Mouse (Mus musculus) CH12.LX (cell line): Measurements from ENCODE around the gene Hlcs. TPM values are rescaled to one million over a fixed set of nuclear protein-coding genes. Genes with fewer than 3 reads are reported as not detected.

Experiments
- DNase-seq: peaks from one replicate; pipeline ENCODE4 v3.0.0-alpha.2; 2013; ENCODE audit errors: extremely low read depth
- H3K27ac ChIP-seq: 2 replicates; pipeline ENCODE4 v1.5.1; 2012; ENCODE audit warnings: low read depth, mild to moderate bottlenecking, control low read depth, moderate library complexity; ENCODE audit not compliant: insufficient read depth
- H3K27me3 ChIP-seq: replicated peaks from 2 replicates; pipeline ENCODE3; 2012; ENCODE audit warnings: inconsistent platforms
- H3K36me3 ChIP-seq, 2 experiments: replicated peaks in 1 of 2; 2 replicates each; pipeline versions ENCODE3 to v1.6.1; 2012; ENCODE audit warnings: inconsistent platforms in 1 of 2, low read length in 1 of 2, mild to moderate bottlenecking in 1 of 2, mixed read lengths in 1 of 2, moderate library complexity in 1 of 2; ENCODE audit not compliant: control insufficient read depth in 1 of 2, insufficient read depth in 1 of 2
- H3K4me1 ChIP-seq, 2 experiments: 2 replicates each; pipeline ENCODE4 v1.6.1; 2012; ENCODE audit warnings: inconsistent platforms in 1 of 2, moderate library complexity in 1 of 2; ENCODE audit not compliant: insufficient read depth in 2 of 2, control insufficient read depth in 1 of 2
- H3K4me2 ChIP-seq: 2 replicates; pipeline ENCODE4 v1.6.1; 2012; ENCODE audit warnings: low read depth, mild to moderate bottlenecking, control low read depth; ENCODE audit not compliant: poor library complexity, insufficient read depth, severe bottlenecking
- H3K4me3 ChIP-seq, 3 experiments: fragments of 150-350 bp in 1 of 3; sonication (generic) in 1 of 3; replicated peaks in 1 of 3; 2 replicates each; pipeline versions ENCODE3 to v1.5.1; 2011 to 2012; ENCODE audit warnings: low read depth in 2 of 3, low read length in 2 of 3, mild to moderate bottlenecking in 2 of 3, moderate library complexity in 2 of 3, control low read depth in 1 of 3, improper control_type of control experiment in 1 of 3, inconsistent platforms in 1 of 3, mixed read lengths in 1 of 3; ENCODE audit not compliant: poor library complexity in 1 of 3
- H3K79me2 ChIP-seq: replicated peaks from 2 replicates; pipeline ENCODE4 v1.6.1; 2012; ENCODE audit warnings: mild to moderate bottlenecking, moderate library complexity; ENCODE audit not compliant: control insufficient read depth, poor library complexity, insufficient read depth, severe bottlenecking; ENCODE audit errors: extremely low read depth
- H3K9ac ChIP-seq: 2 replicates; pipeline ENCODE4 v1.6.1; 2012; ENCODE audit warnings: low read depth, mild to moderate bottlenecking, control low read depth, moderate library complexity; ENCODE audit not compliant: insufficient read depth
- H3K9me3 ChIP-seq: replicated peaks from 2 replicates; pipeline ENCODE3; 2012; ENCODE audit warnings: low read length, inconsistent platforms, mixed read lengths
- CHD1 ChIP-seq: IDR thresholded peaks from 2 replicates; pipeline ENCODE4 v1.6.1; 2012; ENCODE audit warnings: low read depth, low read length, improper control_type of control experiment, inconsistent platforms
- CHD2 ChIP-seq: IDR thresholded peaks from 2 replicates; pipeline ENCODE4 v1.6.1; 2011; ENCODE audit warnings: low read length, improper control_type of control experiment
- CTCF ChIP-seq, 2 experiments: IDR thresholded peaks in 1 of 2; conservative IDR thresholded peaks in 1 of 2; 2 replicates each; pipeline ENCODE4 v1.5.1; 2011 to 2012; ENCODE audit warnings: low read depth in 2 of 2, low read length in 2 of 2, improper control_type of control experiment in 1 of 2, inconsistent platforms in 1 of 2, mild to moderate bottlenecking in 1 of 2, moderate library complexity in 1 of 2
- E2F4 ChIP-seq: IDR thresholded peaks from 2 replicates; pipeline ENCODE4 v1.6.1; 2011; ENCODE audit warnings: low read depth, low read length, improper control_type of control experiment; ENCODE audit not compliant: insufficient replicate concordance
- EP300 ChIP-seq: IDR thresholded peaks from 2 replicates; pipeline ENCODE4 v1.6.1; 2011; ENCODE audit warnings: low read length, improper control_type of control experiment
- ETS1 ChIP-seq: conservative IDR thresholded peaks from 2 replicates; pipeline ENCODE4 v1.6.1; 2012; ENCODE audit warnings: low read depth, mild to moderate bottlenecking, inconsistent platforms, low read length, improper control_type of control experiment, moderate library complexity
- GABPA ChIP-seq: IDR thresholded peaks from 2 replicates; pipeline ENCODE4 v1.6.1; 2012; ENCODE audit warnings: low read depth, low read length, improper control_type of control experiment, inconsistent platforms; ENCODE audit not compliant: insufficient replicate concordance
- HCFC1 ChIP-seq: IDR thresholded peaks from 2 replicates; pipeline ENCODE4 v1.6.1; 2012; ENCODE audit warnings: low read depth, mild to moderate bottlenecking, inconsistent platforms, low read length, improper control_type of control experiment
- JUND ChIP-seq: conservative IDR thresholded peaks from 2 replicates; pipeline ENCODE4 v1.6.1; 2011; ENCODE audit warnings: low read depth, low read length, improper control_type of control experiment
- MAFK ChIP-seq: IDR thresholded peaks from 2 replicates; pipeline ENCODE4 v1.6.1; 2011; ENCODE audit warnings: low read length, improper control_type of control experiment; ENCODE audit not compliant: insufficient replicate concordance
- MAX ChIP-seq: IDR thresholded peaks from 2 replicates; pipeline ENCODE4 v1.6.1; 2011; ENCODE audit warnings: low read length, improper control_type of control experiment
- MEF2A ChIP-seq: IDR thresholded peaks from 2 replicates; pipeline ENCODE4 v1.6.1; 2014; ENCODE audit warnings: low read depth, mild to moderate bottlenecking, inconsistent platforms, low read length, improper control_type of control experiment, borderline replicate concordance
- MYC ChIP-seq: IDR thresholded peaks from 2 replicates; pipeline ENCODE4 v1.6.1; 2011; ENCODE audit warnings: low read depth, mild to moderate bottlenecking, improper control_type of control experiment, low read length
- NELFE ChIP-seq: IDR thresholded peaks from 2 replicates; pipeline ENCODE4 v1.6.1; 2011; ENCODE audit warnings: low read depth, low read length, improper control_type of control experiment
- POLR2A ChIP-seq: IDR thresholded peaks from 2 replicates; pipeline ENCODE4 v1.6.1; 2011; ENCODE audit warnings: low read depth, mild to moderate bottlenecking, improper control_type of control experiment, low read length
- POLR2AphosphoS2 ChIP-seq: IDR thresholded peaks from 2 replicates; pipeline ENCODE4 v1.6.1; 2011; ENCODE audit warnings: low read depth, low read length, improper control_type of control experiment
- RAD21 ChIP-seq: IDR thresholded peaks from 2 replicates; pipeline ENCODE4 v1.6.1; 2011; ENCODE audit warnings: low read depth, mild to moderate bottlenecking, low read length, improper control_type of control experiment, moderate library complexity
- RCOR1 ChIP-seq: conservative IDR thresholded peaks from 2 replicates; pipeline ENCODE4 v1.6.1; 2012; ENCODE audit warnings: low read depth, mild to moderate bottlenecking, inconsistent platforms, low read length, improper control_type of control experiment
- SIN3A ChIP-seq: IDR thresholded peaks from 2 replicates; pipeline ENCODE4 v1.6.1; 2012; ENCODE audit warnings: low read length, improper control_type of control experiment, inconsistent platforms
- SMC3 ChIP-seq: IDR thresholded peaks from 2 replicates; pipeline ENCODE4 v1.6.1; 2011; ENCODE audit warnings: low read depth, low read length, improper control_type of control experiment
- TBP ChIP-seq: conservative IDR thresholded peaks from 2 replicates; pipeline ENCODE4 v1.6.1; 2011; ENCODE audit warnings: low read depth, low read length, improper control_type of control experiment
- TCF12 ChIP-seq: IDR thresholded peaks from 2 replicates; pipeline ENCODE4 v1.6.1; 2014; ENCODE audit warnings: low read depth, mild to moderate bottlenecking, inconsistent platforms, low read length, improper control_type of control experiment
- UBTF ChIP-seq: IDR thresholded peaks from 2 replicates; pipeline ENCODE4 v1.6.1; 2012; ENCODE audit warnings: low read depth, mild to moderate bottlenecking, inconsistent platforms, low read length, improper control_type of control experiment, moderate library complexity
- USF1 ChIP-seq: IDR thresholded peaks from 2 replicates; pipeline ENCODE4 v1.6.1; 2014; ENCODE audit warnings: low read depth, mild to moderate bottlenecking, inconsistent platforms, low read length, improper control_type of control experiment
- USF2 ChIP-seq: conservative IDR thresholded peaks from 2 replicates; pipeline ENCODE4 v1.6.1; 2011; ENCODE audit warnings: low read depth, low read length, improper control_type of control experiment
- ZKSCAN1 ChIP-seq: IDR thresholded peaks from 2 replicates; pipeline ENCODE4 v1.6.1; 2012; ENCODE audit warnings: low read depth, inconsistent platforms, low read length, improper control_type of control experiment, borderline replicate concordance
- dilution Hi-C: fragments of 300-500 bp; cut with MboI; formaldehyde crosslinking; loops from 2 replicates; pipeline ENCODE4 v1.14.3; 2020; ENCODE audit warnings: low sequenced_read_pairs; ENCODE audit not compliant: extremely low pct_unique_long_range_greater_than_20kb, extremely low pct_ligation_motif_present
- in situ Hi-C: fragments of 300-500 bp; cut with MboI; formaldehyde crosslinking; loops from 3 replicates; pipeline ENCODE4 v1.14.3; 2019; ENCODE audit warnings: low sequenced_read_pairs, low pct_ligation_motif_present, low pct_unique_long_range_greater_than_20kb, mixed read lengths
- polyA plus RNA-seq: library from polyadenylated mRNA; unstranded; fragments of >175 nt; gene quantifications from 2 replicates; pipeline ENCODE4 v1.2.1, GENCODE M21; 2012; ENCODE audit warnings: low read depth; ENCODE audit not compliant: insufficient read length
- total RNA-seq, 2 experiments: library from RNA; depleted of rRNA; stranded (reverse); fragments of 300-350 nt in 1 of 2; fragments of >200 nt in 1 of 2; gene quantifications; 2 replicates each; pipeline ENCODE4 v1.2.3; 2012 to 2014

Gene Hlcs
- total and polyA plus RNA-seq, 3 experiments = 5.3 to 12.5 (median 9.4) TPM

GRCm38 (mm10) chr16:94096479-94096878 is 216.9 kb downstream of the Hlcs start:
- no peaks in the 10 kb centered on the region for H3K27me3 ChIP-seq

GRCm38 (mm10) chr16:94095109-94095822 is 218.1 kb downstream of the Hlcs start:
- dilution Hi-C loops = no loop called here

More at GRCm38 (mm10) chr16:94096479-94096878, 216.9 kb downstream of the Hlcs start:
- Histone ChIP-seq H3K4me1 (peaks cover 11 to 29% of the 10 kb centered on the region in 2 experiments), H3K9ac (no peak overlapping the region), H3K79me2 (no peaks in the 10 kb centered on the region), H3K9me3 (no peaks in the 10 kb centered on the region), H3K27ac (no peak overlapping the region), H3K4me3 (no peak overlapping the region), H3K4me2 (no peak overlapping the region), H3K36me3 (no peaks in the 10 kb centered on the region)
- no peak for TF ChIP-seq NELFE
- TF ChIP-seq SMC3 = no peak
- no peak for TF ChIP-seq CTCF (conservative IDR thresholded peaks at IDR 0.05 in 1 of 2, IDR thresholded peaks at IDR 0.05 in 1 of 2; ENCODE audit: low read depth in 2 of 2, low read length in 2 of 2)
- no peak for TF ChIP-seq POLR2AphosphoS2
- no peak for TF ChIP-seq EP300
- TF ChIP-seq ZKSCAN1 = no peak
- no peak for TF ChIP-seq MAX
- no peak for TF ChIP-seq MYC
- no peak for TF ChIP-seq USF1
- TF ChIP-seq UBTF = no peak
- no peak for TF ChIP-seq SIN3A
- TF ChIP-seq CHD1 = no peak
- in situ Hi-C loops = no loop called here
- dilution Hi-C loops = no loop called here
- DNase-seq = no peak

More at GRCm38 (mm10) chr16:94095109-94095822, 218.1 kb downstream of the Hlcs start:
- no peak overlapping the region for H3K9ac ChIP-seq
- no peak overlapping the region for H3K4me3 ChIP-seq
- H3K27me3 ChIP-seq = no peaks in the 10 kb centered on the region
- no peak for DNase-seq
- no peak overlapping the region for H3K4me2 ChIP-seq
- TF ChIP-seq MEF2A = no peak
- TF ChIP-seq USF2 = no peak
- TF ChIP-seq NELFE = no peak
- TF ChIP-seq MAFK = no peak
- TF ChIP-seq RCOR1 = no peak
- TF ChIP-seq TCF12 = no peak
- TF ChIP-seq POLR2A = no peak
- TF ChIP-seq RAD21 = no peak
- no peak for TF ChIP-seq GABPA
- no peak for TF ChIP-seq MAX
- TF ChIP-seq TBP = no peak
- no peak for TF ChIP-seq EP300
- no peak for TF ChIP-seq HCFC1
- no peak for TF ChIP-seq E2F4
- no peak for TF ChIP-seq SIN3A
- TF ChIP-seq CTCF (conservative IDR thresholded peaks at IDR 0.05 in 1 of 2, IDR thresholded peaks at IDR 0.05 in 1 of 2; ENCODE audit: low read depth in 2 of 2, low read length in 2 of 2) = no peak
- TF ChIP-seq JUND = no peak
- no peak for TF ChIP-seq ETS1
- no peak for TF ChIP-seq CHD2
- TF ChIP-seq, all 38 proteins: peak for 0
- in situ Hi-C loops = no loop called here
- no peaks in the 10 kb centered on the region for H3K79me2 ChIP-seq
- no peaks in the 10 kb centered on the region for H3K9me3 ChIP-seq
- H3K27ac ChIP-seq = no peak overlapping the region
- H3K4me1 ChIP-seq = peaks cover 11 to 29% of the 10 kb centered on the region in 2 experiments
- H3K36me3 ChIP-seq = no peaks in the 10 kb centered on the region
